Mouse (Mus musculus) heart, postnatal 0 days (tissue): ENCODE measurements around the gene Lpp.

ENCODE experiments used
- CTCF ChIP-seq: IDR thresholded peaks from 2 replicates; pipeline ENCODE4 v1.5.1; 2016; ENCODE audit warnings: antibody characterized with exemption, control low read depth, low read depth
- EP300 ChIP-seq: IDR thresholded peaks from 2 replicates; pipeline ENCODE4 v1.6.1; 2016; ENCODE audit warnings: antibody characterized with exemption, low read depth

DNA sequence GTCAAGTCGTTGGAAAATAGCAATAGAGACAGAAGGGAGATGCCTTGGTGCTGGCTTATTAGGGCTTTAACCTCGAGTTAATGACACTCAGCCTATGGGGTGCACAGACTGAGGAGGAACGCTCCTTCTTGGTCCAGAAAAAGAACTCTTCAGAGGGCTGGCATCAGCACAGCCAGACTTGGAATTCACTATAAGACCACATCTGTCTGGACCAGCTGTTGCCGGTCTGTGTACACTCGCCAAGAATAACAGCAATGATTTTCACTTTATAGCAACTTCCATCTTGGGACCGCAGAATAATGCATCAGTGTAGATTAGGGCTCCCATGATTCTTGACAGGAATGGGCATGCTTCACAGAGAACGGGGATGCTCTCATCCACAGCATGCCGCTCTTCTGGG is 439.9 kb downstream of the Lpp start:
- no peak for TF ChIP-seq CTCF
- no peak for TF ChIP-seq EP300
